Mouse (Mus musculus) hindbrain, embryonic 14.5 days (tissue): Measurements from ENCODE around the gene Pim3. TPM values are rescaled to one million over a fixed set of nuclear protein-coding genes. Genes with fewer than 3 reads are reported as not detected.

Experiments used
- ATAC-seq: fragments of 200-750 bp; cut with Nextera tagmentation; 2 replicates; pipeline ENCODE4 v1.8.0; 2017; ENCODE audit warnings: moderate number of reproducible peaks, mild to moderate bottlenecking, moderate TSS enrichment, moderate library complexity; ENCODE audit not compliant: low FRiP score
- DNase-seq: peaks from one replicate; pipeline ENCODE4 v3.0.0-alpha.2; 2015; ENCODE audit warnings: low spot score
- H3K27ac ChIP-seq: fragments of 300-500 bp; sonication (generic); 2 replicates; pipeline ENCODE4 v1.5.1; 2014; ENCODE audit warnings: mild to moderate bottlenecking, moderate library complexity
- H3K27me3 ChIP-seq: fragments of 300-500 bp; sonication (generic); 2 replicates; pipeline ENCODE4 v1.6.1; 2014; ENCODE audit warnings: mild to moderate bottlenecking, low read length, mixed read lengths; ENCODE audit not compliant: control insufficient read depth, insufficient read depth
- H3K36me3 ChIP-seq: fragments of 300-500 bp; sonication (generic); replicated peaks from 2 replicates; pipeline ENCODE4 v1.6.1; 2014; ENCODE audit not compliant: control insufficient read depth, insufficient read depth
- H3K4me1 ChIP-seq: fragments of 300-500 bp; sonication (generic); replicated peaks from 2 replicates; pipeline ENCODE4 v1.6.1; 2014; ENCODE audit warnings: antibody characterized with exemption, low read length, mixed read lengths; ENCODE audit not compliant: control insufficient read depth, insufficient read depth
- H3K4me2 ChIP-seq: fragments of 300-500 bp; sonication (generic); replicated peaks from 2 replicates; pipeline ENCODE4 v1.6.1; 2014; ENCODE audit warnings: mild to moderate bottlenecking, moderate library complexity
- H3K4me3 ChIP-seq: fragments of 300-500 bp; sonication (generic); replicated peaks from 2 replicates; pipeline ENCODE4 v1.5.1; 2014; ENCODE audit warnings: mild to moderate bottlenecking, low read length
- H3K9ac ChIP-seq: fragments of 300-500 bp; sonication (generic); 2 replicates; pipeline ENCODE4 v1.6.1; 2014
- H3K9me3 ChIP-seq: fragments of 300-500 bp; sonication (generic); 2 replicates; pipeline ENCODE4 v1.6.1; 2016; ENCODE audit warnings: low read length; ENCODE audit not compliant: control insufficient read depth
- WGBS: fragments of 180-500 bp; shearing (Covaris S2); extraction: QIAGEN DNeasy Blood & Tissue Kit; methylation state at CpG from one replicate; pipeline ENCODE4 v1.1.7; 2014; 5-methylcytosine and 5-hydroxymethylcytosine counted together
- polyA plus RNA-seq: library from polyadenylated mRNA; unstranded; fragments of >200 nt; fragmentation: Nextera tagmentation; extraction: Ambion mirVana; gene quantifications from 2 replicates; pipeline ENCODE4 v1.2.1, GENCODE M21; 2014

The Pim3 gene
- polyA plus RNA-seq, 1 experiment from 2014 or later = 52.1 TPM

- peaks cover 17% of the 10 kb centered on the region for H3K4me1 ChIP-seq
- DNase-seq = no peak
- ATAC-seq = no peak
- 93% methylated on average over 6 of the region's 6 CpGs for WGBS
- no peak overlapping the region for H3K4me3 ChIP-seq
- no peak overlapping the region for H3K9ac ChIP-seq
- H3K4me2 ChIP-seq = no peak overlapping the region
- H3K27me3 ChIP-seq = no peaks in the 10 kb centered on the region
- H3K9me3 ChIP-seq = no peaks in the 10 kb centered on the region
- H3K36me3 ChIP-seq = peaks cover 31% of the 10 kb centered on the region
- H3K27ac ChIP-seq = no peak overlapping the region
These were observed 6.2 kb downstream of the Pim3 start for GRCm38 (mm10) chr15:88868024-88868742.

GRCm38 (mm10) chr15:88870418-88871185 lies 8.6 kb downstream of the Pim3 start:
- H3K4me2 ChIP-seq = no peak overlapping the region

DNA sequence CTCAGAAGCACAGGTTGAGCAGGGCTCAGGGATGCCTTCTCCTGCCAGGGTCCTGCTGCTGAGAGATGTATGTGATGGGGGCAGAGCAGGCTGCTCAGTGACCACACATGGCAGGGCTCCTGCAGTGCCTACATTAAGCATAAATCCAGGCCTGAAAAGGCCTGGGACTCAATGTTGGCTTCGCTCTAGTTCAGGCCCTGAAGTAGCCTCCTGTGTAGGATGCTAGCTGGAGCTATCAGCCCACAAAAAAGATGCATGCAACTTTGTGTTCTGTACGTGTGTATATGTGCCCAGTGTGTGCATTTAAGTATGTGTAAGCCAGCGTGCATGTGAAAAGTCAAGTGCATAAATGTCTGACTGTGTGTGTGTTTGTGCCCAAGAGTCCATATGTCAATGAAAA lies 12.1 kb downstream of the Pim3 start:
- WGBS = 90% methylated on average over 3 of the region's 3 CpGs
- no peaks in the 10 kb centered on the region for H3K27me3 ChIP-seq
- no peaks in the 10 kb centered on the region for H3K4me1 ChIP-seq
- DNase-seq (no peak), ATAC-seq (no peak)
- H3K9me3 ChIP-seq = no peaks in the 10 kb centered on the region
- H3K4me3 ChIP-seq = no peak overlapping the region
- no peaks in the 10 kb centered on the region for H3K36me3 ChIP-seq
- no peak overlapping the region for H3K9ac ChIP-seq
- no peak overlapping the region for H3K27ac ChIP-seq
- no peak overlapping the region for H3K4me2 ChIP-seq

More at GRCm38 (mm10) chr15:88870418-88871185, 8.6 kb downstream of the Pim3 start:
- no peaks in the 10 kb centered on the region for H3K27me3 ChIP-seq
- H3K9me3 ChIP-seq = no peaks in the 10 kb centered on the region
- no peak overlapping the region for H3K9ac ChIP-seq
- DNase-seq = no peak
- WGBS = 77% methylated on average over 5 of the region's 5 CpGs
- H3K4me1 ChIP-seq = peaks cover under 1% of the 10 kb centered on the region; the same call in 1 of the 2 replicates
- H3K27ac ChIP-seq = no peak overlapping the region
- peaks cover 17% of the 10 kb centered on the region for H3K36me3 ChIP-seq
- ATAC-seq = no peak
- no peak overlapping the region for H3K4me3 ChIP-seq

- H3K36me3 ChIP-seq = no peaks in the 10 kb centered on the region
- no peak overlapping the region for H3K4me2 ChIP-seq
- H3K9ac ChIP-seq = no peak overlapping the region
- H3K4me1 ChIP-seq = no peaks in the 10 kb centered on the region
- 91% methylated on average over 6 of the region's 6 CpGs for WGBS
- no peak overlapping the region for H3K27ac ChIP-seq
- no peaks in the 10 kb centered on the region for H3K27me3 ChIP-seq
- no peak for ATAC-seq
- DNase-seq = no peak
- no peaks in the 10 kb centered on the region for H3K9me3 ChIP-seq
- H3K4me3 ChIP-seq = no peak overlapping the region
These were observed 12.5 kb downstream of the Pim3 start for GRCm38 (mm10) chr15:88874477-88874876.

DNA sequence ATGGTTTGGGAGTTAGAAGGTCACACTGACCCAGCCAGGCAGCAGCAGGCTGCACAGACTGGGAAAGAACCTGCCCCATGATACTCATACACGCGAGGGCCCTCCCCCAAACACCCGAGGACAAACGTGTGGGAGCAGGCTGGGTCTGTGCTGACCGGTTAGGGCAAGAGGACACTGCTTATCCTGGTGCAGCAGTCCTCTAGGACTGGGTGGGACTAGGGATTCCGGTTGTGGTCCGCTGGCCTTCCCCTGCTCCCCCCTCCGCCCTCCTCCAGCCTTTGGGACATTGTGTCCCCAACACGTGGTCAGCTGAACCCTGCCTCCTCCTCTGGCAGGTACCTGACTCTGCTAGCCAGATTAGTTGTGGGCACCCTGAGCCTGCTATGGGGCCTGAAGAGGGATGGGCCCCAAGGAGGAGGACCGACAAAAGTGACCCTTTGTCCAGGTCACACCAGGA lies 13.7 kb downstream of the Pim3 start:
- Histone ChIP-seq H3K27ac (no peak overlapping the region), H3K9me3 (no peaks in the 10 kb centered on the region), H3K4me3 (no peak overlapping the region), H3K4me2 (no peak overlapping the region), H3K9ac (no peak overlapping the region), H3K4me1 (no peaks in the 10 kb centered on the region), H3K27me3 (no peaks in the 10 kb centered on the region), H3K36me3 (no peaks in the 10 kb centered on the region)
- ATAC-seq (no peak; the same call in 1 of the 2 replicates), DNase-seq (no peak)
- WGBS = 37% methylated on average over 10 of the region's 10 CpGs

DNA sequence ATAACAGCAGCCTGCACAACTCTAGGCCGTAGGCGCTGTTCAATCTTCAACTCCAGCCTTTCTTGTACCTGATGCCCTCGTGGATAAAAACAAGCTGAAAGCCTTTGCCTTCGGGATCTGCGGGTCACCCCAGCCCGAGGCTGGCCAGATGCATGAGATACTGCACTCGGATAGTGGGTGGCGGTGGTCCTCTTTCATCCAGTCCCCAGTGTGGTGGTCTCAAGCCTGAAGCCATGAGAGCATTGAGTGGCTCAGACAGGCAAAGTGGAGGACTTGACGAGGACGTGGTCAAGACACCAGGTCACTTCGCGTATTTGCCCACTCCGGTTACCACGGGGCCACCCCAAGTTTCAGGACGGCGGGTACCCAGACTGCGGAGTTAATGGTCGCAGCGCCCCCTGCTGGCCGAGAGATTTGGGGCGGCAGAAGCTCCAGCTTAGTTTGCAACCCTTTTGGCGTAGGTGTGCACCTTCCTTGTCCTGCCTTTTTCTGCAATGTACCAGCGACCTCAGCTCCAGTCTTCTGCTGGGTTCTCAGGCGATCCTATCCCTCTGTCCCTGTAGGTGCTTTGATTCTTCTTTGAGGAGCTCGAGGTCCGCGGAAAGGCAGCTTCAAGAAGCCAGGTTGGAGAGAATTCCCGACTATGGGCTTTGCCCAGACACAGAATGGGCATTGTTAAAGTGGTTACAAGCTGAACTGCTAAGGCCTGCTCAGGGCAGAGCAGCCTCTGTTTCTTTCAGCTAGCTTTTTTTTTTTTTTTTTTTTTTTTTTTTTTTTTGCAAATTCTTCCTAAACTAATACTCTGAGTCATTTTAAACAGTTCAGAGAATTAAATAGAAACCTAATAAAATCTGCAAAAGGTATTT lies 14.4 kb downstream of the Pim3 start:
- peak; percentile 76 for DNase-seq
- Histone ChIP-seq H3K4me3 (no peak overlapping the region), H3K27me3 (no peaks in the 10 kb centered on the region), H3K4me1 (no peaks in the 10 kb centered on the region), H3K36me3 (no peaks in the 10 kb centered on the region), H3K27ac (no peak overlapping the region), H3K9ac (no peak overlapping the region), H3K9me3 (no peaks in the 10 kb centered on the region), H3K4me2 (no peak overlapping the region)
- 9% methylated on average over 28 of the region's 28 CpGs for WGBS
- no peak for ATAC-seq

DNA sequence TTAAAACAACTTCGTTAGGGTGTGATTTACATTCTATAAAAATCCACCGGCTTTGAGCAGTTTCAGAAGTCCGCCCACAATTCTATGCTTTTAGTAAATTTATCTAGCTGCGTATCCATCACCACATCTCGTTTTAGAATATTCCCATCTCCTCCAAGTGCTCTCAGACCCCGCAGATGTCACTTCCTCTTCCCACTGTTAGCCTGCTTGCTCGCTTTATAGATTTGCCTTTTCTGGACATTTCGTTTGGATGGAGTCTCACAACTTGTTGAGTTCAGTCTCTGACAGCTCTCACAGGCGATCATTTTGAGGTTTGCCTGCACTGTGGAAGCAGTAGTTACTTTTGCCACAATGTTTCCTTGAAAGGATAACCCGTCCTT lies 15.0 kb downstream of the Pim3 start:
- Histone ChIP-seq H3K27me3 (no peaks in the 10 kb centered on the region), H3K4me1 (no peaks in the 10 kb centered on the region), H3K4me3 (no peak overlapping the region), H3K36me3 (no peaks in the 10 kb centered on the region), H3K4me2 (no peak overlapping the region), H3K9ac (no peak overlapping the region), H3K9me3 (no peaks in the 10 kb centered on the region), H3K27ac (no peak overlapping the region)
- ATAC-seq (no peak), DNase-seq (no peak)
- WGBS = 87% methylated on average over 10 of the region's 10 CpGs

DNA sequence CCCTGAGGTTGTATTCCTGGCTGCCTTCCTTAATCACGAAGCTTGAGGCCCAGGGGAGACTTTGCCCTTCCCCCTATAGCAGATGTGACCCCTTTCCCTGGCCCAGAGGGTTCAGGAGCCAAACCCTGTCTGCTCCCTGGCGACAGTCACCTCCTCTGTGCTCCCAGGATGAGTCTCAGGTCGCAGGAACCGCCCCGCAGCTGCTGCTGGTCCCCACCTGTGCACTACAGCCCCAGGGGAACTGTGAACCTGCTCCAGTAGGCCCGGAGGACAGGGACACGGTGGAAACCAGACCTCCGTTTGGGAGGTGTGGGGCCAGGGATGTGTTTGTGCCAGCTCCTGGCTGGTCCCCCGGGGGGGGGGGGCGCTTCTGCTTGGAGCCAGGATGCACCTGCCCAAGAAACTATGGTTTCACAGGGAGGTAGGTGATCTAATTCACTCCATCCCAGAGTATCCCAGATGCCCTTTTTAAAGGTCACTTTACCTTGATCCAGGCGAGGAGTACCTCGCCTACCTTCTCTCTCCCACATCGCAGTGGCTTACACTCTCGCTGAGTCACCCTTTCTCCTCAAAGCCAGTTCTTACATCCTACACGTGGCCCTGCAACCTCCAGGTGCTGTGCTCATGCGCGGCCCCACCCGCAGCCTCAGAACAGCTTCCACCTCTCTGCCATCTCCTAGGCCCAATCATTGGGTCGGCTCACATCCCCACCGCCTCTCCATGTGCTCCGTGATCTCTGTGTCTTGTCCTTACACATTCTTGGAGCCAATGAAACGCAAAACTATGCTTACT lies 19.5 kb downstream of the Pim3 start:
- ATAC-seq = no peak
- Histone ChIP-seq H3K36me3 (no peaks in the 10 kb centered on the region), H3K27me3 (no peaks in the 10 kb centered on the region), H3K9ac (no peak overlapping the region), H3K4me3 (no peak overlapping the region), H3K9me3 (no peaks in the 10 kb centered on the region), H3K27ac (no peak overlapping the region), H3K4me2 (no peak overlapping the region), H3K4me1 (no peaks in the 10 kb centered on the region)
- DNase-seq = no peak
- 61% methylated on average over 22 of the region's 22 CpGs for WGBS
